Mouse (Mus musculus): Measurements from ENCODE around the gene Krt17. TPM values are rescaled to one million over a fixed set of nuclear protein-coding genes. Genes with fewer than 3 reads are reported as not detected.

Krt17 gene
- total and polyA plus RNA-seq, 3 experiments: not detected

- no peaks in the 10 kb centered on the region for H3K4me1 ChIP-seq (ENCODE audit: control insufficient read depth in 1 of 2, insufficient read depth in 2 of 2, low read length in 2 of 2)
- H3K36me3 ChIP-seq (ENCODE audit: control insufficient read depth in 1 of 2, insufficient read depth in 2 of 2, low read length in 2 of 2): no peaks in the 10 kb centered on the region
- no peak overlapping the region for H3K4me3 ChIP-seq (ENCODE audit: control insufficient read depth in 1 of 2, insufficient read depth in 1 of 2, low read depth in 2 of 2, low read length in 2 of 2)
- H3K79me2 ChIP-seq (ENCODE audit: control insufficient read depth, insufficient read depth, low read length, poor library complexity): no peaks in the 10 kb centered on the region
- H3K27me3 ChIP-seq (ENCODE audit: control insufficient read depth in 1 of 2, insufficient read depth in 2 of 2, low read length in 2 of 2): no peaks in the 10 kb centered on the region
- no peak for TF ChIP-seq MYC (IDR thresholded peaks at IDR 0.05; ENCODE audit: low read depth, low read length)
- TF ChIP-seq USF2 (IDR thresholded peaks at IDR 0.05; ENCODE audit: borderline replicate concordance in 1 of 2, insufficient read depth in 1 of 2, low read depth in 1 of 2, low read length in 2 of 2): no peak
- no peak overlapping the region for H3K27ac ChIP-seq (ENCODE audit: control insufficient read depth, low read depth, low read length)
- H3K9me3 ChIP-seq (replicated peaks; ENCODE audit: insufficient read depth, low read length): no peaks in the 10 kb centered on the region
- no peak overlapping the region for H3K9ac ChIP-seq (ENCODE audit: control insufficient read depth, low read depth, low read length, poor library complexity, severe bottlenecking)
- DNase-seq (ENCODE audit: low read depth, low spot score): no peak
Observed at GRCm38 (mm10) chr11:100262058-100262980, 1.5 kb upstream of the Krt17 start.

- DNase-seq (ENCODE audit: low read depth, low spot score): no peak
- Histone ChIP-seq H3K9me3 (replicated peaks; ENCODE audit: insufficient read depth, low read length) (no peaks in the 10 kb centered on the region), H3K79me2 (ENCODE audit: control insufficient read depth, insufficient read depth, low read length, poor library complexity) (no peaks in the 10 kb centered on the region), H3K4me1 (ENCODE audit: control insufficient read depth in 1 of 2, insufficient read depth in 2 of 2, low read length in 2 of 2) (no peaks in the 10 kb centered on the region), H3K27ac (ENCODE audit: control insufficient read depth, low read depth, low read length) (no peak overlapping the region), H3K9ac (ENCODE audit: control insufficient read depth, low read depth, low read length, poor library complexity, severe bottlenecking) (no peak overlapping the region), H3K36me3 (ENCODE audit: control insufficient read depth in 1 of 2, insufficient read depth in 2 of 2, low read length in 2 of 2) (no peaks in the 10 kb centered on the region), H3K27me3 (ENCODE audit: control insufficient read depth in 1 of 2, insufficient read depth in 2 of 2, low read length in 2 of 2) (no peaks in the 10 kb centered on the region), H3K4me3 (ENCODE audit: control insufficient read depth in 1 of 2, insufficient read depth in 1 of 2, low read depth in 2 of 2, low read length in 2 of 2) (no peak overlapping the region)
- TF ChIP-seq USF2 (IDR thresholded peaks at IDR 0.05; ENCODE audit: borderline replicate concordance in 1 of 2, insufficient read depth in 1 of 2, low read depth in 1 of 2, low read length in 2 of 2) (no peak), ZC3H11A (IDR thresholded peaks at IDR 0.05; ENCODE audit: low read depth, low read length) (no peak), CTCF (IDR thresholded peaks at IDR 0.05 in 2 of 3, conservative IDR thresholded peaks at IDR 0.05 in 1 of 3; ENCODE audit: control insufficient read depth in 1 of 3, insufficient read depth in 1 of 3, low read depth in 2 of 3, low read length in 3 of 3, poor library complexity in 1 of 3, severe bottlenecking in 1 of 3) (no peak), JUND (IDR thresholded peaks at IDR 0.05; ENCODE audit: low read depth, low read length) (no peak), CHD1 (IDR thresholded peaks at IDR 0.05; ENCODE audit: low read depth, low read length) (no peak), MEF2A (IDR thresholded peaks at IDR 0.05; ENCODE audit: extremely low read depth, insufficient replicate concordance, low read depth, low read length, poor library complexity, severe bottlenecking) (no peak), POLR2AphosphoS5 (IDR thresholded peaks at IDR 0.05; ENCODE audit: borderline replicate concordance, low read depth, low read length) (no peak), GATA1 (IDR thresholded peaks at IDR 0.05; ENCODE audit: low read depth, low read length) (no peak), ELF1 (IDR thresholded peaks at IDR 0.05; ENCODE audit: low read depth, low read length) (no peak), MYC (IDR thresholded peaks at IDR 0.05; ENCODE audit: low read depth, low read length) (no peak), TAL1 (IDR thresholded peaks at IDR 0.05; ENCODE audit: low read length) (no peak), USF1 (IDR thresholded peaks at IDR 0.05; ENCODE audit: low read depth, low read length) (no peak), POLR2AphosphoS2 (IDR thresholded peaks at IDR 0.05; ENCODE audit: low read length) (no peak), ZNF384 (IDR thresholded peaks at IDR 0.05; ENCODE audit: low read depth, low read length) (no peak), E2F4 (IDR thresholded peaks at IDR 0.05; ENCODE audit: borderline replicate concordance, low read depth, low read length) (no peak), MAFK (IDR thresholded peaks at IDR 0.05; ENCODE audit: borderline replicate concordance, low read depth, low read length) (no peak), NELFE (IDR thresholded peaks at IDR 0.05; ENCODE audit: low read depth, low read length) (no peak), NRF1 (IDR thresholded peaks at IDR 0.05; ENCODE audit: insufficient read depth, low read depth, low read length, poor library complexity, severe bottlenecking) (no peak), MAX (IDR thresholded peaks at IDR 0.05; ENCODE audit: low read length) (no peak)
Observed at GRCm38 (mm10) chr11:100261235-100261605, 391 bp upstream of the Krt17 start.

All from MEL (cell line).